Mouse (Mus musculus) layer of hippocampus, adult 18-20 months (tissue): ENCODE data around the gene Mgat3. TPM values are rescaled to one million over a fixed set of nuclear protein-coding genes. Genes with fewer than 3 reads are reported as not detected.

Experiments used
- DNase-seq, 2 experiments: peaks; one replicate each; pipeline ENCODE4 v3.0.0; 2022; ENCODE audit warnings: low spot score in 2 of 2
- total RNA-seq, 2 experiments: library from RNA; stranded (reverse); gene quantifications; 2 replicates each; pipeline ENCODE4 v1.2.3; 2021

Gene Mgat3
- total RNA-seq, 2 experiments from 2014 or later = 114 to 118 TPM

DNA sequence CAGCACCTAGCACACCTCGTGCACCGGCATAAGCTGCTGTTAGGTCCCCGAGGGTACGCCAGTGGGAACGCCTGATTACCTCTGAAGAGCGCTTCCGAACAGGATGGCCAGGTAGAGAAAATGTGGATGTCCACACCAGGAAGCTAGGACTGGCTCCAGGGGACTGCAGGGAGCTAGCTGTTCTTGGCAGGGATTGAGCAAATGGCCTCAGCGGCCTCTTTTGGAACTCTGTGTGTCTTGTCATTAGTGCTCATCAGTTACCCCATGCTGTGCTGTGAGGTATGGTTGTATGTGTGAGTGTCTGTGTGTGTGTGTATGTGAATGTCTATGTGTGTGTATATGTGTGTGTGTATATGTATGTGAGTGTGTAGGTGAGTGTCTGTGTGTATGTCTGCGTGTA is 1.8 kb downstream of the Mgat3 start:
- no peak for DNase-seq

DNA sequence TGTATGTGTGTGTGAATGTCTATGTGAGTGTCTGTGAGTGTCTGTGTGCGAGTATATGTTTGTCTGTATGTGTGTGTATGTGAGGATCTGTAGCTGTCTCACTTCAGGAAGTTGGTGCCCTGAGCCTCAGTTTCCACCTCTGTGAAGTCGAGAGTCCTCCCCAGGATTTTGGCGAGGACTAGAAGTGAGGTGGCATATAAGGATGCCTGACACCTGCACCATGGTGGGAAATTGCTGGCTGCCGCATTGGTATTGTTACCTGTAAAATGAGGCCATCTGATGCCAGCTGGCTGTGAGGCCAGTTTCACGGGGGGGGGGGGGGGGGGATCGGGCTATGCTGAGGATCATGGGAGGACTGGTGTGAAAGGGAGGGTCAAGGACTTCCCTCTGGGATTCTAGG is 2.2 kb downstream of the Mgat3 start:
- no peak for DNase-seq

DNA sequence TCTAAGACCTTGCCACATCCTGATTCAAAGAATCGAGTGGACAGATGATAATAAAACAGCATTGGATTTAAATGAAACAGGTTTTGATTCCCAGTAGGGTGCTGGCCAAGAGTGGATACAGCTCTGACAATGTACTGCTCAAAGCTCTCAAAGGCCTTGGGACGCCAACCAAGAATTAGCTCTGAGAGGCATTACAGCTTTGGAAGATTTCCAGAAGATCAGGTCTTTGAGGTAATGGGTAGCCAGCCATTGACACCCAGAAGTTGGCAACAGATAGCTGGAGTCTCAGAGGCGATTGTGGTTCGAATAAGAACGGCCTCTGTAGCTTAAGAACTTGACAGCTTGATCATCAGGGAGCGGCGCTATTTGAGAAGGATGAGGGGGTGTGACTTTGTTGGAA is 8.0 kb downstream of the Mgat3 start:
- no peak for DNase-seq

DNA sequence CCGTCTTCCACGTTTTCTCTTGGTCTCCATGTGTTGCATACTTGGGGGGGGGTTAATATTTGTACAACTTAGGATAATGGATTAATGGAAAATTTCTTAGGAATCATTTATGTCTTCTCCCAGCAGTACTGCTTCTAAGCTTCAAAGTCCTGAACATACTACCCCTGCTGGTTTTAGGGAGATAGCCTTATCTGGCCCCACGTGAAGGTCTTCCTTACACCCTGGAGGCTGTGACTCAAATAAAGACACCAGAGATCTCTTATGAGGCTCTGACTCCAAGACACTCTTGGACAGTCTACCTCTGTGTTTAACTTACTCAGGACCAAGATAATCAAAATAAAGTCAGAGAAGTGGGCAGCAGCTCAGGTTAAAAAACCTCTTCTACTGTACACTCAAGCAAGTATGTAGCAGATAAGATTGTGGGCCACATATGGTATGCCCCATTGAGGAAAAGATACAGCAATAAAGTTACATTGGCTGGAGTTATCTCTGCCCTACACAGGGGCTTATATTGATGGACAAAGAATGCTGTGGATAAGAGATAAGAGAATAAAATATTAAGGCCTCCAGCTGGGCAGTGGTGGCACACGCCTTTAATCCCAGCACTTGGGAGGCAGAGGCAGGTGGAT is 8.7 kb downstream of the Mgat3 start:
- DNase-seq = no peak

DNA sequence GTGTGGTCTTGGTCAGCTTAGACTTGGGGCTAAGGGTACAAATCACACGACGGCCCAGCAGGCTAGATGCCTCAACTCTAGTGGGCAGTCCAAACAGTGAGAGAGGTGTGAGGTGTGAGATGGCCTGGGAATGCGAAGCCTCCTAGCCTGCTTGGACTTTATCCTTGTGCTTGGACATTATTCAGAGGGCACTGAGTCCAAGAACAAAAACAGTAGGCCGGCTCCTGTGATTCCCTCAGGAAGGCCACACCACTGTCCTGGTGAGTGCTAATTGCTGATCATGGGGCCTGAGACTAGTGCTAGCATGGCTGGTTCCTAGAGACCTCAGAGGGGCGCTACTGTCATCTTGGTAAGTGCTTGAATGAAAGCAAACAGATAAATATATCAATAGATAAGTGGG is 15.4 kb downstream of the Mgat3 start:
- no peak for DNase-seq

DNA sequence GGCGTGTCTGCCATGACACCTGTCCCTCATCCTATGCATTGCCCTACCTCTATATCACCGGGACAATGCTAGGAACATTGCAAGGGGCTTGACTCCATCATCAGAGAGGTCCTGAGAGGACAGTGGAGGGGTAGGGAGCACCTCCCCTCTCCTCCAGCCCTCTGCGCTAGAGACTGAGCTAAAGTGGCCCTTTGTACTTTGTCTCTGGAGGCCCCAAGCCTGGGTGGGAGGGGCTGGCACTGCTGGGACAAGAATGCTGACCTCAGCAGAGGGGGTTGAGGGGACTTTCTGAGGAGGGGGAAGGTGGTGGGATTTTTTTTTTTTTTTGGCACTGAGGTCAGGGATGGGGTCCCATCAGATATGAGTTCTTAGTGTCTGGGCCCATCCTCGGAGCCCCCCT is 16.6 kb downstream of the Mgat3 start:
- DNase-seq = no peak

DNA sequence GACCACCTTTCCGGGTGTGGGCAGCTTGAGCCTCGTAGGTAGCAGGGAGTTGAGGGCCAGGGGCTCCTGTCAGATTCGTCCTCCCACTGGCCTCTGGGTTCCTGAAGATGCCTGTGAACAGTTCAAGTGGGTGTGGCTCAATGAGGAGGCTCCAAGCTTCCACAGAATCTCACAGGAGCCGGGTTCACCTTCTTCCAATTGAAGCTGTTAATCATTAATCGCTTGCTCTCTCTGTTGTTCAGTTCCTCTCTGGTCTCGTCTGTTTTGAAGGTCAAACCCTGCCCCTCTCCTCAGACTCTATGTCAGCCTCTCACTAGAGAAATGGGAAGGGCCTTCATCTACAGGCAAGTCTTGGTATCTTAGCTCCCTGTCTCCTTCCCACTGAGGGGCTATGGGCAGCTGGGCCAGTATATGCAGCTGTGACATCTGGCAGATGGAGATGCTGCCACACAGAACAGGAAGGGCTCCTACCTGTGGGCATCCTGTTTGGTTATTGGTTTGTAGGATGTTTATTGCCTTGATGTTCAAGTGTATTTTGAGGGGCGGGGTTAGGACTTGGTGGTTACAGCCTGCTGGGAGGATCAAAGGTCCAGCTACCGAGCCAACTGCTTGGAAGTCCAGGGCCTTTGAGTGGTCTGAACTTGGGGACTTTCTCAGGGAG is 18.2 kb downstream of the Mgat3 start:
- no peak for DNase-seq

DNA sequence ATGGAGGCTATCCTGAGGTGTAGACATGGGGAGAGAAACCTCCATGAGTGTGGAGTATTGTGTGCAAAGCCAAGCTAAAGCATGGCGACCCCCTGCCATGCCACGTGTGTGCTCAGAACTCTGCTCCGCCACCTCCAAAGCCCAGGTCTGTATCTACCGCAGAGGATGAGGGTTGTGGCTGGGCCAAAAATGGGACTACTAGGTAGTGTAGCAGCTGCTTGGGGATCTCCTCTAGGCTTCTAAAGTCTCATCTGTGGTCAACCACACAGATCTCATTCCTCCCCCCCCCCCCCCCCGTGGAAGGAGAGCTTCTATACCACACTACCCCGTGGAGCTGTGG is 18.7 kb downstream of the Mgat3 start:
- DNase-seq = no peak

DNA sequence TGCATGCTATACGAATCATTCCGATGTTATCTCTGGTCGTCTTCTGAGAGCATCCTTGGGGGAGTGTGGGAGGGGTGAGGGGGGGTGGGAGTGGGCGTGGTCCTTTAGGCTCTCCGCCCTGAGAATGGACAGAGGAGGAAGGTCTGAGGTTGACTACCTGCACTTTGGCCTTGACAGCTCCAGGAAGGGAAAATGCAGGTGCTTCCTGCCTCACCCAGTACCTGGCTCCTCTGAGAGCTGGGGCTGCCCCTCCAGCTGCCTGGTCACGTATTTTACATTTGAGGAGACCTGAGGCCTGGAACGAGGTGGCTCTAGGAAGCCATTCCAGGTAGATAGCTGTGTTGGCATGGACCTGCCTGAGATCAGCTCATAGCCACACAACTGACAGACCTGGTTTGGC is 19.3 kb downstream of the Mgat3 start:
- no peak for DNase-seq

DNA sequence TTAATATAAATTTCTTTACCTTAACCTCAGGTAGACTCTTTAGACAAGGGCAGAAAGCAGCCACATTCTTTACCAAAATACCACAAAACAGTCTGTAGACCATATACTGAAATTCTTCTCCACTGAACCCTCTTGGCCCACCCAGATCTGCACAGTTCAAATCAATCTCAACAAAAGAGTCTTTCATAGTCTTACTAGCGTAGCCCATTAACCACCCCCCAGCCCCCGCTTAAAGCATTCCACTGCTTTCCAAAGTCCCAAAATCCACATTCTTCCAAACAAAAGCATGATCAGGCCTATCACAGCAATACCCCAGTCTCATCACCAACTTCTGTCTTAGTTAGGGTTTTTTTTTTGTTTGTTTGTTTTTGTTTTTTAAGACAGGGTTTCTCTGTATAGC is 26.0 kb downstream of the Mgat3 start:
- DNase-seq = no peak

DNA sequence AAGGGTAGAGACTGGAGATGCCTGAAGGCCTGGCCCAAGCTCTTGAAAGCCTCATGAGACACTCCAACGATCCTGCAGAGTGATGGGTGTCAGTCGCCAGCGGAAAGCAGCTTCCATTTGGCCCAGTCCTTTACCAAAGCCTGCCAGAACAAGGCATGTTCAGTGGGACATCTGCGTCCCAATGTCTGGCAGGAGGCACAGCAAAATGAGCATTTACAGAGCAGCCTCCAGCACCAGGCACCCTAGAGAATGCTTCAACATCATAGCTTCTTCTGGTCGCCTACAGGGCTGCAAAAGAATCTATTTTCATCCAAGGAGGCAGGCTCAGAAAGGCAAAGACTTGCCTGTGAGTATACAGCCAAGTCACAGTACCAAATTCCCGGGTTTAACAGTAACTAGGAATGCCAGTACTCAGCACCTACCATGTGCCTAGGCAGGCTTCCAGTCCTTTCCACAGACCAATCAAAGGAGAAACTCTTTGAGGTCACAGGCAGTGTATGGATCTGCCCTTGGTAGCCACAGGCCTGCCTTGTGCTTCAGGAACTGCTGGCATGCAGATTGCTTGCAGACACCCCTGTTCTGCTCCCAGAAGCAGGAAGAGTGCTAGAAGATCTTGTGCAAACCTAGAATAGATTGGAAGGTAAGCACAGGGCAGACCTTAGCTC is 28.7 kb downstream of the Mgat3 start:
- DNase-seq = peak; percentile 68 to 80

DNA sequence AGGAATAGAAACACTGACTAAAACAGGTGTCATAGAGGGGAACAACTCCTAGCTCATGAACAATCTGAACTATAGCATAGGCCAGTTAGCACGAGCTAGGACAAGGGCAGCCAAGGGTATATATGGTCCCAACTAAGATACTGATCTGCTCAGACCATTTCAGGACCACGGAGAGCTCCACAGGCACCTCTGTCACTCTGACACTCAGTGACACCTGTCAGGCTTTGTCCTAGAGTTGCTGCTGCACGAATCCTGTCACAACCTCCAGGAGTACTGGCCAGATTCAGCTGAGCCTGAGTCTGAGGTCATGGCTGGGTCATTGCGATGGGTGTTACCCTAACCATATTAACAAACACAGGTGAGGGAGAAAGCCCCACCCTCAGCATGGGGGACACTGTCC is 29.9 kb downstream of the Mgat3 start:
- no peak for DNase-seq

DNA sequence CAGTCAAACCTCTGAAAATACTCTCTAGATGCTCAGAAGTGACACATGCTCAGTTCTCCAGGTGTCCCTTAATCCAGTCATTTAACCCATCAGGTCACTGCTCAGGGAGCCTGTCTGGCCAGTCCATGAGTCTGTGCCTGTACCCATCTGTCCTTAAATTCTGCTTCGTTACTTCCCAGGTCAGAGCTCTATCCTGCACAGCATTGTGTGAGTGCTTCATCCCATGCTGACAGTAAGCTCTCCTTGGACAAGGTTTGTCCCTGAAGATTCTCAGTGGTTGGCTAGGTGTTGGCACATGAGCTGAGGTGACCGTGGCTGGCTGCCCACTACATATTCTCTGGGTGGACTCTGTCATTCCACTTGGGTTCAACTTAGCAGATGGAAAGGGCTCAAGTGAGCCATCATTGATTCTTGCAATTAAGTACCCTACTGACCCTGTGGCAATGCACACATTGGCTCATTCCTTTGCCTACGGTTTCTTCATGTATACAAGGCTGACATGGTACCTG is 32.6 kb downstream of the Mgat3 start:
- DNase-seq = no peak

DNA sequence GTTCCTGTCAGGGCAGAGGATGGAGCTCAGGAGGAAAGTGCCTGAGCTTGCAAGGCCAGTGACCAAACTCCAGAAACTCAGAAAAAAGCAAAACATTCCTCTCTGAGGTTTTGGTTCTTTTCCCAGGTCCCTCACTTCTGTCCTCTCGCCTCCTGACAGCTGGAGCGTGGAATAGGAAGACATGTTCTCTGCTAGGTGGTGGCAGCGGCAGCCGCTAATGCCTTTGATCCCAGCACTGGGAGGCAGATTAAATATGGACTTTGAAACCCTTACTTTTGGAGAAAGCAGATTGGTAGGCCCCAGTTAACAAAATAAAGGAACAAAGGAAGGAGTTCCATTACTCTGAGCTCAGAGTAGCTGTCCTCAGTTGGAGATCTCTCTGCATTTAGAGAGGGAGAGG is 34.9 kb downstream of the Mgat3 start:
- no peak for DNase-seq

DNA sequence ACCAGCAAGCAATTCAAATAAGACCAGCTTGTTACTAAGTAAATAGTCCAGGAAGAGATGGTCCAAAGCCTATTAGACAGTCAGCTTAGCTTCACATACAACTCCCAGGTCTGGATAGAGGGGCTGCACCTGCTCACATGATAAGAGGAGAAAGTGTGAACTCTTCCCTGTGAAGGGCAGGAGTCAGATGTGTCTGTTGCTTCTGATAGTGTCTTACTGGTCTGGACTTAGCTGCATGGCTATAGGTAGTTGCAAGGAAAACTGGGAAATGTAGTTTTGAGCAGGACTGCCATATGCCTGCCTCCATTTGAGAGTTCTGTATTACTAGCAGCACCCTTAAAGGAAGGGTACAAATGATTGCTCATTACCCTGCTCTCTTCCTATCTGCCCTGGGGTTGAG is 40.2 kb downstream of the Mgat3 start:
- DNase-seq = no peak

DNA sequence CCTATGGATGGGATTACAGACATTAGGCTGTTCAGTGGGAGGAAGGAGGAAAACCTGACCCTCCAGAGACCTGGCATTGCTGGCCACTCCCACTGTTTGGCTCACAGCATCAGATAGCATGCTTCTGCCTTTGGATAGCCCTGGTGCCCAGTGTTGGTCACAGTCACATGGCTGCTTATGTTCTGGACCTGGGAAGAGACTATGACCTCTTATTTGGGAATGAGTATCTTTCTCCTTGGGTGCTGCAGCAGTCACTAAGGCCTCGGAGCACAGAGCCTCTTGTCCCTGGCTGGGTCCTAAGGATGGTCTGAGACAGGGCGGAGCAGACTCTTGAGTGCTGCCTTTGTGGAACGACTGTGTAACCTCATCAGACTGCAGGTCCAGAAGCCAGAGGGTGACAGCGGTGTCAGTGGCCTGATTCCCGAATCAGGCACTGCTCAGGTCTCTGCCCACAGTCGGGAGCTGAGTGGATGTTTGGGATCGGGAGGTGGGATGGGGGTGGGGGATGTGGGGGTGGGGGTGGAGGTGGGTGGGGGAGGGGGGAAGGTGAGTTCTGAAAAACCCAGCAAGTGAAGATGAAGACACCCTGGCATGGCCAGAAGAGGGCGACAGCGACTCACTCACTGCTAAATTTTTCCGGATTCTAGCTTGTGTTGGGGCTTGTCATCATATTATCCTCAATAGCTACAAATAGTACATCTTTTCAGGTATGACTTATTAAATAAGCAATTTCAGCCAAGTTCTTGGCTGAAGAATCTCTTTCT is 42.4 kb downstream of the Mgat3 start:
- peak in 1 of 2 experiments; percentile 52 for DNase-seq

DNA sequence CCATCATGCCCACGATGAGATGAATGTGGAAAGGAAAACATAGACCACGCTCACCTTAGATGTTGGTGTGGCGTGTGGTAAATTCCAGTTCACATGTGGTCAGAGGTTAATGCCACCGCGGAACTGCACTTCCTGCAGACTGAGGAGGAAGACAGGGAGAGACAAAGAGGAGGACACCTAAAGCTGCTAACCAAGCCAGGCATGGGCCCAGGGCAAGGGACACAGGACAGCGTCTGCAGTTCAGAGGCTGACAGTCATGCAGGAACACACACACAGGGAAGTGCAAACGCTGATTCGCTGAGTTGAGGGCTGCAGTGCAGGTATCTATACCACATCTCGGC is 42.9 kb downstream of the Mgat3 start:
- no peak for DNase-seq

DNA sequence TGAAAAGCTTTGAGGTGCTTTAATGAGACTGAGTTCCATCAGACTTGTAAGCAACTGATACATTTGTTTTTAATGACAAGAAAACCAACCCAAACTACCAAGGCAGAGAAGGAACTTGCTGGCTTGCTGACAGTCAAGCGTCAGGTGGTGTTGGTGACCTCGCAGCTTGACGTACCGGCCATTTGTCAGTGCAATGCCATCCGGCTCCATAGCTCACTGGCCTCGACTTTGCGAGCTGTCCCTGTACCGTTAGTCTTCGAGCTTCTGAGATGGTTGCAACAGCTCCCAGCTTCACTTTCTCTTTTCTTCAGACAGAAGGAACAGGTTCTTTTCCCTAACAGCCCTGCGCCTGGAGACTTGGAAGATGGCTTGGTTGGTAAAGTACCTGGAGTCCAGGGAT is 44.0 kb downstream of the Mgat3 start:
- no peak for DNase-seq

DNA sequence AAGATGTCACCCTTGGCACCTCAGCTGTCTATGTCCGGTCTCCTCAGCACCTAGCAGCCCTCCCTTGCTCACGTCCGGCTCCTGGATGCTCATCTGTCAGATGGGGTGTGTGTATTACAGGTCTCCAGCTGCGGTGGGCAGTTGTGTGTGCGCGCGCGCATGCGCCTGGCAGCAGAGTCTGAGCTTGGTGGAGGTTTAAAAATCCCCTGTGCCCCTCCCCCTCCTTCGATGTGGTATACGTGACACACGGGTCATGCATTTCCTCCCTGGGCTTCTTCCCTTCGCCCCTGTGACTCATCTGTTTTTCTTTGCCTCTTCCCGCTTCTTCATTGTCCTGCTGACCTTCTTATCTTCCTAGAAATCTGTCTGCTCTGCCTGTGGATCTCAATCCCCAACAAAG is 45.7 kb downstream of the Mgat3 start:
- no peak for DNase-seq

DNA sequence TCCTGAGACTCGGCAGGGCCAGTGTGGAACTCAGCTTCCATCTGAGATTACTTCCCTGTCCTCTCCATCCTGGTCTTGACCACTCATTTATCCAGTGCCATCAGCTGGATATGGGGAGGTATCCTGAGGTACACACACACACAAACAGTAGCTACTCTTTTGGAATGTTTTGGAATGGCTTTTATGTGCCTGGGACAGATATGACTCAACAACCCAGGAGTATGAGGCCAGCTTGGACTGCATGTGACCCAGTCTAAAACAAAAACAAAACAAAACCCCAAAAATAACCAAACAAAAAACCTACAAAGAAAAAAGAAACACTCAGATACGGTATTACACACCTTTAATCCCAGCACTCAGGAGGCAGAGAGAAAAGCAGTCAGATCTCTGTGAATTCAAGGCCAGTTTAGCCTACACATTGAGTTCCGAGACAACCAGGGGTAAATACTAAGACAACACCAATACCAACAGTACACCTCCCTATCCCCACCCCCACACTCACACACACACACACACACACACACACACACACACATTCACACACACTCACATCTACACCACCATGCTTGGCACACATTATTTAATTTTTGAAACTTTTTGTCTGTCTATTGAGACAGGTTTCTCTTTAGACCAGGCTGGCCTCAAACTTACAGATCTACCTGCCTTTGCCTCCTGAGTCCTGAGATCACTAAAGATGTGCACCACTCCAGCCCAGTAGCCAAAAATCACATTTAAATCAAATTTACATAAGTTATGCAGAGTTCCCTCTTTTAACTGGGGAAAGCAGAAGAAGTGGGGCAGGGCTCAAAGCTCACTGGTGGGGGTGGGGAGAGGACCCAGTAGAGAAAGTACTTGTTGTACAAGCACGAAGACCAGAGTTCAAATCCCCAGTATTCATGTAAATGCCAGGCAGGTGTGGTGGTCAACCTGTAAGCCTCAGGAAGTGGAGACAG is 46.5 kb downstream of the Mgat3 start:
- DNase-seq = no peak

DNA sequence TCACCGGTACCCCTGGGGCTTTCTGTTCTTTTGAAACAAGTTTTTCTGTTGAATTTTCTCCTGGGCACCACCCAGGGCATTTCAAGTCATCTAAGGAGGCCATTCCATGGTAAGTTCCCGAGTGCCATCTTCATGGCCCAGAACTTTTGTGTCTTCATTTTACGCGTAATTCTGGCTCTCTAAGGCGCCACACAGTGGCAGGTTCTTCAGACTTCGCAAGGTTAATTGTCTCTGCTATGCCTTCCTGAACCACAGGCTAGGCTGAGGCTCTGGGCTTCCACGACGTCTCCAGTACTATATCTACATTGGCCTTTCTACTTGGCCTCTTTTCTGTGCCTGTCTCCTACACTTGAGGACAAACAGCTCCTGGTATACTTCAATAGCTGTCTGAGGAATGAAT is 47.5 kb downstream of the Mgat3 start:
- DNase-seq = no peak
